Mouse (Mus musculus) liver, embryonic 14.5 days (tissue): ENCODE measurements around the gene Zc3h15.

Experiments
- CTCF ChIP-seq: IDR thresholded peaks from 2 replicates; pipeline ENCODE4 v1.5.1; 2016; ENCODE audit warnings: antibody characterized with exemption, low read depth, control low read depth
- EP300 ChIP-seq: IDR thresholded peaks from 2 replicates; pipeline ENCODE4 v1.6.1; 2016; ENCODE audit warnings: antibody characterized with exemption, low read depth

- TF ChIP-seq EP300: no peak
- TF ChIP-seq CTCF: no peak
Measured at GRCm38 (mm10) chr2:83673067-83673466, 28.8 kb downstream of the Zc3h15 start.
